Comparison of ENCODE assay signal across 8 mouse cellular contexts in genomic region chr1:133131561-133131905, GRCm38 (mm10). TPM values are rescaled to one million over a fixed set of nuclear protein-coding genes. Genes with fewer than 3 reads are reported as not detected.
DNase-seq lines count a peak whose midpoint lies in the region; ATAC-seq and TF ChIP-seq lines count a peak whose summit lies in the region.

No protein-coding gene starts in this region.

- H3K4me2 ChIP-seq in forebrain, embryonic 14.5 days (ENCODE audit: low read length): peak overlapping the region; percentile 97
- peak overlapping the region; percentile 85 for H3K4me2 ChIP-seq in liver, postnatal 0 days (ENCODE audit: low read depth, low read length)

- no peak for TF ChIP-seq EP300 in liver, postnatal 0 days (IDR thresholded peaks at IDR 0.05; ENCODE audit: low read depth)

- H3K27me3 ChIP-seq in C2C12 (ENCODE audit: control insufficient read depth, insufficient read depth, insufficient read length): no peaks in the 10 kb centered on the region
- no peaks in the 10 kb centered on the region for H3K27me3 ChIP-seq in forebrain, embryonic 14.5 days (replicated peaks; ENCODE audit: control insufficient read depth, insufficient read depth, low read length)
- no peaks in the 10 kb centered on the region for H3K27me3 ChIP-seq in liver, postnatal 0 days (ENCODE audit: insufficient read depth, low read length)

- peaks cover 54% of the 10 kb centered on the region for H3K79me2 ChIP-seq in C2C12 (ENCODE audit: control insufficient read depth, insufficient read depth)

- H3ac ChIP-seq in C2C12 (ENCODE audit: control insufficient read depth, insufficient read length, low read depth): peak overlapping the region; percentile 84

- no peak for DNase-seq in gastrocnemius, adult 2 months
- DNase-seq in gastrocnemius, adult 18-20 months (ENCODE audit: low spot score): no peak
- DNase-seq in forebrain, embryonic 14.5 days (ENCODE audit: low spot score): no peak
- no peak for DNase-seq in liver, postnatal 0 days
- DNase-seq in MN1 (ENCODE audit: low spot score): no peak
- no peak for DNase-seq in spleen, adult 12 weeks (ENCODE audit: low spot score)
- DNase-seq in embryo, embryonic 10.5 days (ENCODE audit: low spot score): no peak

- no peak for TF ChIP-seq CTCF in gastrocnemius, adult 2 months (IDR thresholded peaks at IDR 0.05)
- TF ChIP-seq CTCF in C2C12 (IDR thresholded peaks at IDR 0.05; ENCODE audit: control insufficient read depth, insufficient read depth, insufficient read length): no peak
- no peak for TF ChIP-seq CTCF in liver, postnatal 0 days (IDR thresholded peaks at IDR 0.05; ENCODE audit: low read depth)

- peak overlapping the region; percentile 100 for H3K27ac ChIP-seq in gastrocnemius, adult 2 months
- H3K27ac ChIP-seq in forebrain, embryonic 14.5 days (ENCODE audit: low read depth, low read length): peak overlapping the region; percentile 97
- H3K27ac ChIP-seq in liver, postnatal 0 days (ENCODE audit: low read depth): peak overlapping the region; percentile 98

- WGBS in forebrain, embryonic 14.5 days: under 1% methylated on average over 35 of the region's 35 CpGs
- WGBS in liver, postnatal 0 days (ENCODE audit: insufficient replicate concordance): under 1% methylated on average over 35 of the region's 35 CpGs

- ATAC-seq in forebrain, embryonic 14.5 days: no peak
- no peak; the same call in 1 of the 2 replicates for ATAC-seq in liver, postnatal 0 days

- H3K9ac ChIP-seq in forebrain, embryonic 14.5 days (ENCODE audit: low read length): peak overlapping the region; percentile 94
- peak overlapping the region; percentile 88 for H3K9ac ChIP-seq in liver, postnatal 0 days (replicated peaks)

- H3K9me3 ChIP-seq in forebrain, embryonic 14.5 days (replicated peaks; ENCODE audit: control insufficient read depth, low read length): no peaks in the 10 kb centered on the region
- H3K9me3 ChIP-seq in liver, postnatal 0 days (ENCODE audit: low read length): no peaks in the 10 kb centered on the region

- H3K4me3 ChIP-seq in gastrocnemius, adult 2 months: peak overlapping the region; percentile 88
- peak overlapping the region; percentile 100 for H3K4me3 ChIP-seq in C2C12 (ENCODE audit: insufficient read depth, poor library complexity, severe bottlenecking)
- peak overlapping the region; percentile 79 for H3K4me3 ChIP-seq in forebrain, embryonic 14.5 days (ENCODE audit: low read depth, low read length)
- peak overlapping the region; percentile 82 for H3K4me3 ChIP-seq in liver, postnatal 0 days (ENCODE audit: low read depth, low read length)

- intact Hi-C loops in gastrocnemius, adult 2 months (cut with DNase I): loop anchor here (10.0 kb wide), 1 partner anchor 953 kb away; no protein-coding TSS in a partner anchor

- peaks cover 40% of the 10 kb centered on the region for H3K4me1 ChIP-seq in forebrain, embryonic 14.5 days (ENCODE audit: control insufficient read depth, insufficient read depth, low read length)
- peaks cover 17% of the 10 kb centered on the region for H3K4me1 ChIP-seq in liver, postnatal 0 days (ENCODE audit: insufficient read depth)

- H3K79me3 ChIP-seq in C2C12 (ENCODE audit: low read depth): peaks cover 51% of the 10 kb centered on the region

- H3K36me3 ChIP-seq in C2C12 (ENCODE audit: control insufficient read depth, insufficient read depth): peaks cover 41% of the 10 kb centered on the region
- peaks cover 21% of the 10 kb centered on the region for H3K36me3 ChIP-seq in forebrain, embryonic 14.5 days (ENCODE audit: control insufficient read depth, insufficient read depth, low read length)
- peaks cover 25% of the 10 kb centered on the region for H3K36me3 ChIP-seq in liver, postnatal 0 days (replicated peaks; ENCODE audit: insufficient read depth, low read length)

TF ChIP-seq in C2C12, 6 proteins besides CTCF, POLR2A, EP300 and RAD21:
- TF ChIP-seq CEBPB (IDR thresholded peaks at IDR 0.05; ENCODE audit: low read depth) (no peak), MYOG (IDR thresholded peaks at IDR 0.05; ENCODE audit: control insufficient read depth, extremely low read depth, insufficient read length) (no peak), MAX (IDR thresholded peaks at IDR 0.05) (no peak), MYOD1 (IDR thresholded peaks at IDR 0.05; ENCODE audit: control insufficient read depth, insufficient read length, low read depth) (no peak), FOSL1 (IDR thresholded peaks at IDR 0.05; ENCODE audit: insufficient read depth, low read length, poor library complexity, severe bottlenecking) (no peak), USF1 (IDR thresholded peaks at IDR 0.05; ENCODE audit: low read depth) (no peak)

RNA-seq across cellular contexts. Expression of gene Ppp1r15b, which starts 0.6 kb away (rescaled TPM):
- 10 to 100 TPM; 16.4 to 18.6 TPM for total RNA-seq in gastrocnemius, adult 2 months (2021)
- 10 to 100 TPM; 13.0 to 15.3 TPM for total RNA-seq in gastrocnemius, adult 18-20 months (2021)
- 28.0 TPM for polyA plus RNA-seq in C2C12 (2012; fragmentation: generic; extraction: Trizol)
- polyA plus RNA-seq in forebrain, embryonic 14.5 days (2014; fragmentation: Nextera tagmentation; extraction: Ambion mirVana): 26.6 and 31.6 TPM in 2 replicates
- polyA plus RNA-seq in liver, postnatal 0 days (2015; fragmentation: Nextera tagmentation; extraction: Ambion mirVana): 24.3 and 27.0 TPM in 2 replicates

RNA-seq across cellular contexts. Expression of gene Plekha6, which starts 32.5 kb away (rescaled TPM):
- 10 to 100 TPM in 1 of 2 experiments, 1 to 10 TPM in 1; 7.4 to 12.5 TPM for total RNA-seq in gastrocnemius, adult 2 months (2021)
- total RNA-seq in gastrocnemius, adult 18-20 months (2021): 10 to 100 TPM in 1 of 2 experiments, 1 to 10 TPM in 1; 8.1 to 10.6 TPM
- polyA plus RNA-seq in C2C12 (2012; fragmentation: generic; extraction: Trizol): 0.15 TPM
- 7.3 and 9.7 TPM in 2 replicates for polyA plus RNA-seq in forebrain, embryonic 14.5 days (2014; fragmentation: Nextera tagmentation; extraction: Ambion mirVana)
- 3.8 and 4.0 TPM in 2 replicates for polyA plus RNA-seq in liver, postnatal 0 days (2015; fragmentation: Nextera tagmentation; extraction: Ambion mirVana)
